Mouse (Mus musculus) midbrain, embryonic 16.5 days (tissue): ENCODE measurements around the gene Tbc1d1. TPM values are rescaled to one million over a fixed set of nuclear protein-coding genes. Genes with fewer than 3 reads are reported as not detected.

Source experiments
- ATAC-seq: fragments of 200-750 bp; cut with Nextera tagmentation; 2 replicates; pipeline ENCODE4 v1.8.0; 2017; ENCODE audit warnings: moderate TSS enrichment
- H3K27ac ChIP-seq: fragments of 300-500 bp; sonication (generic); 2 replicates; pipeline ENCODE4 v1.5.1; 2014; ENCODE audit warnings: mild to moderate bottlenecking, low read length, mixed read lengths
- H3K27me3 ChIP-seq: fragments of 300-500 bp; sonication (generic); 2 replicates; pipeline ENCODE4 v1.6.1; 2014; ENCODE audit warnings: low read depth, low read length, mixed read lengths; ENCODE audit not compliant: control insufficient read depth, insufficient read depth
- H3K36me3 ChIP-seq: fragments of 300-500 bp; sonication (generic); 2 replicates; pipeline ENCODE4 v1.6.1; 2014; ENCODE audit warnings: mild to moderate bottlenecking, low read length, moderate library complexity, mixed read lengths; ENCODE audit not compliant: control insufficient read depth, insufficient read depth
- H3K4me1 ChIP-seq: fragments of 300-500 bp; sonication (generic); 2 replicates; pipeline ENCODE4 v1.6.1; 2014; ENCODE audit warnings: mild to moderate bottlenecking, low read length, mixed read lengths; ENCODE audit not compliant: control insufficient read depth, insufficient read depth
- H3K4me2 ChIP-seq: fragments of 300-500 bp; sonication (generic); 2 replicates; pipeline ENCODE4 v1.6.1; 2014; ENCODE audit warnings: mild to moderate bottlenecking, low read length, mixed read lengths
- H3K4me3 ChIP-seq: fragments of 300-500 bp; sonication (generic); 2 replicates; pipeline ENCODE4 v1.5.1; 2014; ENCODE audit warnings: low read depth, mild to moderate bottlenecking, low read length, moderate library complexity, mixed read lengths
- H3K9ac ChIP-seq: fragments of 300-500 bp; sonication (generic); 2 replicates; pipeline ENCODE4 v1.6.1; 2014; ENCODE audit warnings: low read depth, low read length, mixed read lengths
- H3K9me3 ChIP-seq: fragments of 300-500 bp; sonication (generic); replicated peaks from 2 replicates; pipeline ENCODE4 v1.6.1; 2014; ENCODE audit warnings: mild to moderate bottlenecking, low read length, mixed read lengths; ENCODE audit not compliant: control insufficient read depth, poor library complexity, severe bottlenecking
- WGBS: fragments of 180-500 bp; shearing (Covaris S2); extraction: QIAGEN DNeasy Blood & Tissue Kit; methylation state at CpG from one replicate; pipeline ENCODE4 v1.1.7; 2014; 5-methylcytosine and 5-hydroxymethylcytosine counted together
- polyA plus RNA-seq: library from polyadenylated mRNA; unstranded; fragments of >200 nt; fragmentation: Nextera tagmentation; extraction: Ambion mirVana; gene quantifications from 2 replicates; pipeline ENCODE4 v1.2.1, GENCODE M21; 2015

Tbc1d1 gene
- 8.5 and 8.8 TPM in 2 replicates for polyA plus RNA-seq

DNA sequence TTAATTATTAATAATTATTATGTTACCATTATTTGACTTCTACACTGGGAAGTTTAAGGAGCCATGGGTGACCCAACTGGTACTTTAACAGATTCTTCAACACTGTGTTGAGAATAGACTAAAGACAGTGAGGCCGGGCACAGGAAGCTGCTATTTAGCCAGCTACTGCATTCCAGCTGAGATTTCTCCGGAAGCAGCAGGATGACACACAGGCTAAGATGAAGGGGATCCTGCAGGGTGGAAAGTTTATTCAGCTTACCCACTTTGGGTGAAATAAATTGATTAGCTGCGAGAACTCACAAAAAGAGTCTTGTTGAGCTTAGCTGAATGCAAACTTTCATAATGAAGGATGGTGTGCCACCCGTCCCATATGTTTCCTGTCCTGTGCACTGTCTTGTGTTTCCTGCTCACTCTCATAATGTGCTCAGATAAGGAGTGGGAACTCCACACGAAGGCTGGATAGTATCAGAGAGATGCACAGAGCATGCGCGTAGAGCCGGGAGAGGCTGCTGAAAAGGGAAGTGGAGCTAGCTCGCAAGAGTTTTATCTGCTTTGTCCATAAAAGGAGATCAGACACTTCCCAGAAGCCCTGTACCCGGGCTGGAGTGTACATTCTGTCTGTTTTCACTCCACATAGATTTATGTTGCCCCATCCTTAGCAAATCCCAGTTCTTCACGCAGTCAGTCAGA, at the start of gene Tbc1d1:
Gene Tbc1d1, plus strand, starts transcription at position 445 of the 690 bp plus-strand sequence.
- Histone ChIP-seq H3K36me3 (no peaks in the 10 kb centered on the region), H3K4me3 (no peak within 1 kb of the TSS), H3K9me3 (no peaks in the 10 kb centered on the region), H3K27me3 (peaks cover 7% of the 10 kb centered on the region), H3K27ac (no peak within 1 kb of the TSS), H3K4me1 (peaks cover 10% of the 10 kb centered on the region; the same call in 1 of the 2 replicates), H3K4me2 (no peak within 1 kb of the TSS), H3K9ac (no peak within 1 kb of the TSS)
- ATAC-seq, result no peak
- 58% methylated on average over 11 of the region's 11 CpGs for WGBS

GRCm38 (mm10) chr5:64107596-64108289, 48.4 kb upstream of the Tbc1d1 start:
- WGBS, result 91% methylated on average over 11 of the region's 11 CpGs
- no peak overlapping the region for H3K4me3 ChIP-seq
- no peaks in the 10 kb centered on the region for H3K4me1 ChIP-seq
- H3K27ac ChIP-seq, result no peak overlapping the region
- H3K9ac ChIP-seq, result no peak overlapping the region
- ATAC-seq, result no peak
- no peaks in the 10 kb centered on the region for H3K27me3 ChIP-seq
- H3K4me2 ChIP-seq, result no peak overlapping the region
- H3K9me3 ChIP-seq, result no peaks in the 10 kb centered on the region
- H3K36me3 ChIP-seq, result peaks cover 21% of the 10 kb centered on the region

DNA sequence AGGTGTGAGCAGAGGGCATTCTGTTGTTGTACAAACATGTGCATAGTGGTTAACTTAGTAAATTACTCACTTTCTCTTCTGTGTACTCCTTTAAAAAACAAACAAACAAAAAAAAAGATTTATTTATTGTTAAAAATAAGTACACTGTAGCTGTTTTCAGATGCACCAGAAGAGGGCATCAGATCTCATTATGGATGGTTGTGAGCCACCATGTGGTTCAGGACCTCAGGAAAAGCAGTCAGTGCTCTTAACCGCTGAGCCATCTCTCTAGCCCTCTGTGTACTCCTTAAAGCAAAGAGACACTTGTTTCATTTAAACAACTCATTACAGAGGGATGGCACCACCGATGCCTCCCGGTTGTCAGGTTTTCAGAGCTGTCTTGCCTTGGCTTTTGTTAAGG, 46.9 kb upstream of the Tbc1d1 start:
- Histone ChIP-seq H3K9ac (no peak overlapping the region), H3K4me2 (no peak overlapping the region), H3K4me1 (no peaks in the 10 kb centered on the region), H3K27ac (no peak overlapping the region), H3K27me3 (no peaks in the 10 kb centered on the region), H3K36me3 (peaks cover 32% of the 10 kb centered on the region), H3K4me3 (no peak overlapping the region), H3K9me3 (no peaks in the 10 kb centered on the region)
- 74% methylated on average over 3 of the region's 3 CpGs for WGBS
- ATAC-seq, result no peak

DNA sequence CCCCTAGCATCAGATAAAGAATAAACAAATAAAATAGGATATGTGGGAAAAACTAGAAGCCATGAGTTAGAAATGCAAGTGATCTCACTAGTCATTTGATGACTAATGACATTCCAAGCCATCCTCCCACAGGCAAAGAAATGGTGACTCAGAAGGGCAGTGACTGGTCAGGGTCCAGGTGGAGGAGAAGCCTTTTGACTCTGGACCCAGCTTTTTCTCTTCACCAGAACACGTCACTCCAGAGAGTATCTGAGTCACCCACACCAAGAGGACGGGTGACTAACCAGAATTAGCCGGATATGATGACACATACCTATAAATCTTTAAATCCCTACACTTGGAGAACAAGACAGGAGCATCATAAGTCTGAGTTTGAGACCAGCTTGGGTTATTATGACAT, 43.7 kb upstream of the Tbc1d1 start:
- H3K4me2 ChIP-seq, result no peak overlapping the region
- peaks cover 7% of the 10 kb centered on the region; the same call in 1 of the 2 replicates for H3K9me3 ChIP-seq
- no peak overlapping the region for H3K4me3 ChIP-seq
- H3K27ac ChIP-seq, result no peak overlapping the region
- H3K4me1 ChIP-seq, result no peaks in the 10 kb centered on the region
- no peaks in the 10 kb centered on the region for H3K27me3 ChIP-seq
- H3K36me3 ChIP-seq, result peaks cover 54% of the 10 kb centered on the region
- WGBS, result 94% methylated on average over 3 of the region's 3 CpGs
- ATAC-seq, result no peak
- H3K9ac ChIP-seq, result no peak overlapping the region

DNA sequence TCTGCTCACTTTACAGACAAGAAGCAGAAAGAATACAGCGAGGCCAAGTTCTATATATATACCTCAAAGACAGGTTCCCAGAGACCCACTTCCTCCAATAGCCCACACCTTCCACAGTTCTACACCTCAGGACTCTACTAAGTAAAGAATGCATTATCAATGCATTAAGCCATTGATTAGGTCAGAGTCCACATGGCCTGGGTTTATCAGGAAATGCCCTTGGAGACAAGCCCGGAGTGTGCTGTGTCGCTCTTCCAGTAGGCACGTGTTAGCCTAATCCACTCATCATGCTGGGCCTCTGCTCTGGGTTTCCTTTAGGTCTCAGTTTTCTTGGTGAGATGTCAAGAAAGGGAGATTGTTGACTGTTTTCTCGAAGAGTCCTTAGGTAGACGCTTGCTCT, 41.9 kb upstream of the Tbc1d1 start:
- H3K36me3 ChIP-seq, result peaks cover 46% of the 10 kb centered on the region
- no peak for ATAC-seq
- 97% methylated on average over 6 of the region's 6 CpGs for WGBS
- H3K4me1 ChIP-seq, result no peaks in the 10 kb centered on the region
- no peak overlapping the region for H3K27ac ChIP-seq
- H3K4me2 ChIP-seq, result no peak overlapping the region
- H3K9me3 ChIP-seq, result peaks cover 8% of the 10 kb centered on the region; the same call in 1 of the 2 replicates
- no peak overlapping the region for H3K9ac ChIP-seq
- no peaks in the 10 kb centered on the region for H3K27me3 ChIP-seq
- no peak overlapping the region for H3K4me3 ChIP-seq

- Histone ChIP-seq H3K9me3 (peaks cover 8% of the 10 kb centered on the region; the same call in 1 of the 2 replicates), H3K9ac (no peak overlapping the region), H3K4me2 (no peak overlapping the region), H3K4me3 (no peak overlapping the region), H3K27ac (no peak overlapping the region), H3K36me3 (peaks cover 38% of the 10 kb centered on the region), H3K4me1 (no peaks in the 10 kb centered on the region), H3K27me3 (no peaks in the 10 kb centered on the region)
- WGBS, result 33% methylated on average over 1 of the region's 1 CpGs
- ATAC-seq, result no peak
Measured at GRCm38 (mm10) chr5:64117191-64117590, 38.9 kb upstream of the Tbc1d1 start.

GRCm38 (mm10) chr5:64125783-64126182, 30.3 kb upstream of the Tbc1d1 start:
- no peaks in the 10 kb centered on the region for H3K4me1 ChIP-seq
- no peak overlapping the region for H3K4me2 ChIP-seq
- no peak overlapping the region for H3K27ac ChIP-seq
- no peaks in the 10 kb centered on the region for H3K27me3 ChIP-seq
- H3K9ac ChIP-seq, result no peak overlapping the region
- ATAC-seq, result no peak
- H3K36me3 ChIP-seq, result peaks cover 7% of the 10 kb centered on the region; the same call in 1 of the 2 replicates
- WGBS, result 54% methylated on average over 5 of the region's 5 CpGs
- no peaks in the 10 kb centered on the region for H3K9me3 ChIP-seq
- H3K4me3 ChIP-seq, result no peak overlapping the region

DNA sequence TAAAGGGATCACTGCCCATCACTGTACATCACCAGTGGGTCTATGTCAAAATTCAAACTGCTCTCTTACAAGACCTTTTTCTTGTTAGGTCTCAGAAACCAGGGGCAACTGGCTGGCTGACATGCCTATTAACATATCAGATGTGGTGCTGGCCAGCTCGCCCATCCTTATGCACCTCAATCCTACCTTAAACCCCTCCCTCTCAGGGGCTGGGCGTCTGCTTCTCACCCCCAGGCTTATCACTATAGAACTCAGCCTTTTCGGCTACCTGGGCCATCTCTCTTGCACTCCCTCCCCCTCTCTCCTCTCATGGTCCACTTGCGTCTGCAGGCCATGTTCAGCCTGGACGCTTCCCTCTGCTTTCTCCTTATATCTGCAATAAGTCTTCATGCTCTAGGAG, 24.6 kb upstream of the Tbc1d1 start:
- Histone ChIP-seq H3K9me3 (no peaks in the 10 kb centered on the region), H3K4me1 (no peaks in the 10 kb centered on the region), H3K27me3 (no peaks in the 10 kb centered on the region), H3K27ac (no peak overlapping the region), H3K4me2 (no peak overlapping the region), H3K36me3 (peaks cover 7% of the 10 kb centered on the region; the same call in 1 of the 2 replicates), H3K4me3 (no peak overlapping the region), H3K9ac (no peak overlapping the region)
- ATAC-seq, result no peak
- WGBS, result 63% methylated on average over 5 of the region's 5 CpGs

DNA sequence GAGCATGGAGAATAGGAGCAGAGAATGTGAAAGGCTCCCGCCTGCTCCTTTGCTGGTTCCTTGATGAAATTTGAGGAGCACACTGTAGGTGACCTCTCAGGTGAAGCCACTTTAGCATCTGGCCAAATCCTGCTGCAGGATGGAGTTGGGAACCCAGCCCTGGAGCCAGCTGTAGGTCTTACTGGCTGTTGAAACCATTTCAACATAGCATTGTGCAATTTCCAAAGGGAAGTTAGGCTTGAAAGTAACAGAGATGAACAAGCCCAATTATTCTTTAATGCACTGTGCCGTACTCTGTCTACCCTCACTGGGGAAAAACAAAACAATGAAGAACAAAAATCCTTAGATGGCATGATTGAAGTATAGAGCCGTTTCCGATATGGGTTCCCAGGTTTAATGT, 22.2 kb upstream of the Tbc1d1 start:
- Histone ChIP-seq H3K4me3 (no peak overlapping the region), H3K4me2 (no peak overlapping the region), H3K27ac (no peak overlapping the region), H3K9ac (no peak overlapping the region), H3K36me3 (peaks cover 3% of the 10 kb centered on the region; the same call in 1 of the 2 replicates), H3K9me3 (no peaks in the 10 kb centered on the region), H3K4me1 (no peaks in the 10 kb centered on the region), H3K27me3 (no peaks in the 10 kb centered on the region)
- no peak for ATAC-seq
- 94% methylated on average over 4 of the region's 4 CpGs for WGBS
